Mouse (Mus musculus) ovary, postnatal 36 days (tissue): Measurements from ENCODE around the gene Suv39h1.
"Not testable (repeated sequence)": the region's sequence is repeated elsewhere in the genome, so short reads cannot be mapped to it uniquely, and the experiment has no call there.

Source experiments
- DNase-seq: peaks from one replicate; pipeline ENCODE4 v3.0.0; 2022; ENCODE audit warnings: low spot score, mixed read lengths

Gene Suv39h1

DNA sequence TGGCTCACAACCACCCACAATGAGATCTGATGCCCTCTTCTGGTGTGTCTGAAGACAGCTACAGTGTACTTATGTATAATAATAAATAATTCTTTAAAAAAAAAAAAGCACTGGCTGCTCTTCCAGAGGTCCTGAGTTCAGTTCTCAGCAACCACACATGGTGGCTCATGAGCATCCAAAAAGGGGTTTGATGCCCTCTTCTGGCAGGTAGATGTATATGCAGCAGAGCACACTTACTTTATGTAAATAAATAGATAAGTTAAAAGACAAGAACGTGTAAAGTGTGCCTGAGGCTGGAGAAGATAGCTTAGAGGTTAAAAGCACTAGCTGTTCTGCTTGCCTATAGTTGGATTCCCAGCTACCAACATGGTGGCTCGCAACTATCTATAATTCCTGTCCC, 49.8 kb downstream of the Suv39h1 start:
- no peak for DNase-seq

GRCm38 (mm10) chrX:8020111-8020778, 54.3 kb downstream of the Suv39h1 start:
- DNase-seq, result no peak

GRCm38 (mm10) chrX:8018286-8018685, 56.3 kb downstream of the Suv39h1 start, which contains the start of gene Glod5:
Gene Glod5, minus strand, starts transcription at chrX:8018492.
- DNase-seq, result no peak

GRCm38 (mm10) chrX:8017142-8017541, 57.4 kb downstream of the Suv39h1 start:
- DNase-seq, result no peak

DNA sequence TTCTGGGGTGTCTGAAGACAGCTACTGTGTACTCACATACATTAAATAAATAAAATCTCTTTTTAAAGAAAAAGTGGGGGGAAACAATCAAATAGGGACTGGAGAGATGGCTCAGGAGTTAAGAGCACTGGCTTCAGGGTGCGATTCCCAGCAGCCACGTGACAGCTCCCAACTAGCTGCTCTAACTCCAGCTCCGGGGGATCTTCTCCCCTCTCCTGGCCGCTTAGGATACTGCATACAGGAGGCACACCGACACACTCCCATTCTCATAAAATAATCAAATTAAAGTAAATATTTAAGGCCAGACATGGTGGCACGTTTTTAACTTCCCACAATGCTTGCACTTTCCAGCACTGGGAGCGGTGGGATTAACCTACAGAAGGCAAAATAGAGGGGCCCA, 58.9 kb downstream of the Suv39h1 start:
- DNase-seq, result not testable (repeated sequence)

DNA sequence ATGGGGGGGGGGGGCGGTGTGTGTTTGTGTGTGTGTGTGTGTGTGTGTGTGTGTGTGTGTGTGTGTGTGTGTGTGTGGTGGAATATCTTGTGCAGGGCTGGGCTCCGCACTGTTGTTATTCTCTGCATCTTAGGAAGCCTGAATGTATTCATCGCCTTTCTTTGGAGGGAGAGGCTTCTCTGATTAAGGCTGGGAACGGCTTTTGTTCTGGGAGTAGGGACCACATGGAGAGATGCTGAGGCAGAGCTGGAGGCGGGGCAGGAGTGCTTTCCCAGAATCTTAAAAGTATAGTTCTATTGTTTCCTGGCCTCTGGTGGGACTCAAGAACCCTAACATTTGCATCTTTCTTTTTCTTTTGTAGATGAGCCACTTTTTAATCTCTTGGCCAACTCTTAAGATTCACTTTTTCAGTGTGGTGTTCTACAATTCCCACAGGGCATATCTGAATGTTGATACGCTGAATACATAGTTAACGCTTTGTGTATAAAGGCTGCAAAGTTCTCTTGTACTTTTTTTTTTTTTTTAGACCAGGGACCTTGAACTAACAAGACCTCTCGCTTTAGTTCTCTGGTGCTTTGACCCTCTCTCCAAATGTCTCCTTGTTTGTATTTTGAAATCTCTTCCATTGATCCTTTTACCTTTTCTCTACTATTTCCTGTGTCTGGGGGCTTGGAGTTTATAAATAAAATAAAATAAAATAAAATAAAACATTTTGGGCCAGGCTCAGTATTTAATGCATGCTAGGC, 60.8 kb downstream of the Suv39h1 start:
- DNase-seq, result no peak

GRCm38 (mm10) chrX:8013157-8013556, 61.4 kb downstream of the Suv39h1 start:
- DNase-seq, result no peak
